ENCODE assay signal across 8 mouse cellular contexts in genomic region chr8:64946441-64946819, GRCm38 (mm10). TPM values are rescaled to one million over a fixed set of nuclear protein-coding genes. Genes with fewer than 3 reads are reported as not detected.
DNase-seq lines count a peak whose midpoint lies in the region; ATAC-seq and TF ChIP-seq lines count a peak whose summit lies in the region.

No protein-coding gene starts in this region.

- no peak overlapping the region for H3K9ac ChIP-seq in hindbrain, embryonic 13.5 days
- no peak overlapping the region for H3K9ac ChIP-seq in midbrain, embryonic 15.5 days

- H3K9me3 ChIP-seq in hindbrain, embryonic 13.5 days: no peaks in the 10 kb centered on the region
- H3K9me3 ChIP-seq in midbrain, embryonic 15.5 days: no peaks in the 10 kb centered on the region

- no peak for DNase-seq in layer of hippocampus, adult 2 months (ENCODE audit: low spot score in 2 of 2)
- DNase-seq in layer of hippocampus, adult 11-12 months (ENCODE audit: low spot score): no peak
- DNase-seq in T-cell, adult 2 months (ENCODE audit: low spot score): peak; percentile 40
- no peak for DNase-seq in adrenal gland, adult 8-10 months
- DNase-seq in layer of hippocampus, postnatal 36 days: no peak

- peaks cover 18% of the 10 kb centered on the region for H3K4me1 ChIP-seq in hindbrain, embryonic 13.5 days (replicated peaks)
- H3K4me1 ChIP-seq in midbrain, embryonic 15.5 days: peaks cover 18% of the 10 kb centered on the region

- 0 out of 2 replicates have a peak, but pooled peaks cover 8% of the 10 kb centered on the region for H3K27me3 ChIP-seq in hindbrain, embryonic 13.5 days
- H3K27me3 ChIP-seq in midbrain, embryonic 15.5 days (replicated peaks): no peaks in the 10 kb centered on the region

- ATAC-seq in hindbrain, embryonic 13.5 days (ENCODE audit: low FRiP score): no peak
- ATAC-seq in midbrain, embryonic 15.5 days (replicated peaks): no peak
- ATAC-seq in megakaryocyte progenitor cell, adult 5-6 weeks (replicated peaks; ENCODE audit: poor library complexity): no peak

- H3K4me2 ChIP-seq in hindbrain, embryonic 13.5 days: peak overlapping the region; percentile 51
- H3K4me2 ChIP-seq in midbrain, embryonic 15.5 days: peak overlapping the region; percentile 57

- 61% methylated on average over 8 of the region's 8 CpGs for WGBS in hindbrain, embryonic 13.5 days
- 45% methylated on average over 8 of the region's 8 CpGs for WGBS in midbrain, embryonic 15.5 days

- TF ChIP-seq CTCF in layer of hippocampus, adult 2 months (conservative IDR thresholded peaks at IDR 0.05): no peak

- peak overlapping the region; percentile 93 for H3K4me3 ChIP-seq in layer of hippocampus, adult 2 months
- H3K4me3 ChIP-seq in hindbrain, embryonic 13.5 days: peak overlapping the region; percentile 75
- no peak overlapping the region for H3K4me3 ChIP-seq in midbrain, embryonic 15.5 days

- peak overlapping the region; percentile 87 for H3K27ac ChIP-seq in layer of hippocampus, adult 2 months
- H3K27ac ChIP-seq in hindbrain, embryonic 13.5 days: no peak overlapping the region
- no peak overlapping the region for H3K27ac ChIP-seq in midbrain, embryonic 15.5 days

- H3K36me3 ChIP-seq in hindbrain, embryonic 13.5 days: no peaks in the 10 kb centered on the region
- no peaks in the 10 kb centered on the region for H3K36me3 ChIP-seq in midbrain, embryonic 15.5 days (replicated peaks)

RNA-seq across cellular contexts. Expression of gene Tmem192, which starts 0.6 kb away (rescaled TPM):
- 10 to 100 TPM; 19.8 to 24.4 TPM for total RNA-seq in layer of hippocampus, adult 2 months (2021)
- 24.4 and 28.3 TPM in 2 replicates for polyA plus RNA-seq in hindbrain, embryonic 13.5 days (2015; fragmentation: Nextera tagmentation; extraction: Ambion mirVana)
- polyA plus RNA-seq in midbrain, embryonic 15.5 days (2015; fragmentation: Nextera tagmentation; extraction: Ambion mirVana): 25.0 and 26.8 TPM in 2 replicates
- total RNA-seq in megakaryocyte progenitor cell, adult 5-6 weeks (2015): 30.9 and 32.4 TPM in 2 replicates
- total RNA-seq in megakaryocyte progenitor cell, adult 5-6 weeks (2017): 17.6 and 20.7 TPM in 2 replicates
- 10 to 100 TPM; 54.2 to 69.9 (median 60.2) TPM for total RNA-seq in adrenal gland, adult 8-10 months (2022)
- 10 to 100 TPM; 22.1 to 22.9 TPM for total RNA-seq in layer of hippocampus, postnatal 36 days (2021)

RNA-seq across cellular contexts. Expression of gene Trim75, which starts 41.2 kb away (rescaled TPM):
- total RNA-seq in layer of hippocampus, adult 2 months (2021): not detected
- 0.08 TPM in 1 of 2 replicates, not detected in the other for polyA plus RNA-seq in hindbrain, embryonic 13.5 days (2015; fragmentation: Nextera tagmentation; extraction: Ambion mirVana)
- 0.18 and 0.19 TPM in 2 replicates for polyA plus RNA-seq in midbrain, embryonic 15.5 days (2015; fragmentation: Nextera tagmentation; extraction: Ambion mirVana)
- total RNA-seq in megakaryocyte progenitor cell, adult 5-6 weeks (2015): not detected in 2 replicates
- not detected in 2 replicates for total RNA-seq in megakaryocyte progenitor cell, adult 5-6 weeks (2017)
- total RNA-seq in adrenal gland, adult 8-10 months (2022): not detected
- not detected for total RNA-seq in layer of hippocampus, postnatal 36 days (2021)
